13 mouse cellular contexts compared by ENCODE assay signal in genomic region chr11:68208582-68208981, GRCm38 (mm10).
DNase-seq lines count a peak whose midpoint lies in the region; ATAC-seq and TF ChIP-seq lines count a peak whose summit lies in the region.
"Had no signal": no experiment of that assay in that cellular context is flagged by ENCODE, and none has a peak within 500 bp of the region (broad histone marks: within the 10 kb centered on the region; RNA-seq: fewer than 3 reads in every experiment).

No protein-coding gene starts in this region.

- H3K36me3 ChIP-seq in hindbrain, embryonic 13.5 days = peaks cover 8% of the 10 kb centered on the region
- H3K36me3 ChIP-seq in hindbrain, embryonic 11.5 days (ENCODE audit: control insufficient read depth, insufficient read depth, low read length) = no peaks in the 10 kb centered on the region; the same call in 1 of the 2 replicates
- no peaks in the 10 kb centered on the region for H3K36me3 ChIP-seq in intestine, embryonic 15.5 days
- H3K36me3 ChIP-seq in small intestine, adult 2 months (ENCODE audit: control insufficient read depth, insufficient read depth, low read length) = no peaks in the 10 kb centered on the region
- H3K36me3 ChIP-seq: embryonic facial prominence, embryonic 15.5 days had no signal

- no peak for TF ChIP-seq POLR2A in small intestine, adult 2 months (IDR thresholded peaks at IDR 0.05; ENCODE audit: low read depth, low read length)

- 89% methylated on average over 1 of the region's 1 CpGs for WGBS in hindbrain, embryonic 13.5 days
- WGBS in hindbrain, embryonic 11.5 days = 100% methylated on average over 1 of the region's 1 CpGs
- WGBS in intestine, embryonic 15.5 days = 68% methylated on average over 1 of the region's 1 CpGs
- WGBS in small intestine, adult 2 months = 79% methylated on average over 1 of the region's 1 CpGs

- H3K9me3 ChIP-seq in hindbrain, embryonic 13.5 days = no peaks in the 10 kb centered on the region
- no peaks in the 10 kb centered on the region for H3K9me3 ChIP-seq in hindbrain, embryonic 11.5 days (ENCODE audit: control insufficient read depth, low read length)
- no peaks in the 10 kb centered on the region for H3K9me3 ChIP-seq in intestine, embryonic 15.5 days
- H3K9me3 ChIP-seq: embryonic facial prominence, embryonic 15.5 days had no signal

- H3K9ac ChIP-seq in hindbrain, embryonic 13.5 days = no peak overlapping the region
- H3K9ac ChIP-seq in hindbrain, embryonic 11.5 days (ENCODE audit: low read depth, low read length) = no peak overlapping the region
- no peak overlapping the region for H3K9ac ChIP-seq in intestine, embryonic 15.5 days
- H3K9ac ChIP-seq: embryonic facial prominence, embryonic 15.5 days had no signal

- DNase-seq in hindbrain, embryonic 11.5 days (ENCODE audit: low spot score) = no peak
- peak; percentile 44 for DNase-seq in lung, postnatal 36 days
- DNase-seq in lung, postnatal 10 days = no peak
- no peak for DNase-seq in layer of hippocampus, postnatal 14 days (ENCODE audit: low spot score in 2 of 2)
- DNase-seq: adrenal gland, adult 8-10 months; cerebellum, adult 18-20 months; liver; midbrain, embryonic 14.5 days had no signal

- TF ChIP-seq CTCF in small intestine, adult 2 months (IDR thresholded peaks at IDR 0.05; ENCODE audit: extremely low read depth, insufficient read length, insufficient replicate concordance, low read depth, low read length) = no peak

- peak overlapping the region; percentile 2; the same call in 1 of the 2 replicates for H3K27ac ChIP-seq in hindbrain, embryonic 13.5 days
- H3K27ac ChIP-seq in hindbrain, embryonic 11.5 days (ENCODE audit: low read depth, low read length) = no peak overlapping the region
- H3K27ac ChIP-seq in intestine, embryonic 15.5 days = peak overlapping the region; percentile 34
- peak overlapping the region; percentile 32 for H3K27ac ChIP-seq in small intestine, adult 2 months (ENCODE audit: insufficient read depth, low read depth, low read length)
- H3K27ac ChIP-seq: embryonic facial prominence, embryonic 15.5 days had no signal

- no peak overlapping the region for H3K4me3 ChIP-seq in hindbrain, embryonic 13.5 days
- H3K4me3 ChIP-seq in hindbrain, embryonic 11.5 days (ENCODE audit: low read depth, low read length) = no peak overlapping the region
- no peak overlapping the region for H3K4me3 ChIP-seq in intestine, embryonic 15.5 days (replicated peaks)
- H3K4me3 ChIP-seq in small intestine, adult 2 months (ENCODE audit: low read depth, low read length) = no peak overlapping the region
- H3K4me3 ChIP-seq: embryonic facial prominence, embryonic 15.5 days had no signal

- H3K27me3 ChIP-seq in hindbrain, embryonic 13.5 days = 0 out of 2 replicates have a peak, but pooled peaks cover 3% of the 10 kb centered on the region
- no peaks in the 10 kb centered on the region; the same call in 1 of the 2 replicates for H3K27me3 ChIP-seq in hindbrain, embryonic 11.5 days (ENCODE audit: control insufficient read depth, insufficient read depth, low read length)
- H3K27me3 ChIP-seq in intestine, embryonic 15.5 days (replicated peaks) = no peaks in the 10 kb centered on the region
- no peaks in the 10 kb centered on the region for H3K27me3 ChIP-seq in small intestine, adult 2 months (ENCODE audit: control insufficient read depth, insufficient read depth, low read length)
- H3K27me3 ChIP-seq: embryonic facial prominence, embryonic 15.5 days had no signal

- H3K4me2 ChIP-seq in hindbrain, embryonic 13.5 days = no peak overlapping the region
- no peak overlapping the region for H3K4me2 ChIP-seq in hindbrain, embryonic 11.5 days (replicated peaks; ENCODE audit: low read depth, low read length)
- H3K4me2 ChIP-seq in intestine, embryonic 15.5 days (replicated peaks) = no peak overlapping the region
- H3K4me2 ChIP-seq: embryonic facial prominence, embryonic 15.5 days had no signal

- peaks cover 41% of the 10 kb centered on the region for H3K4me1 ChIP-seq in hindbrain, embryonic 13.5 days (replicated peaks)
- H3K4me1 ChIP-seq in hindbrain, embryonic 11.5 days (replicated peaks; ENCODE audit: control insufficient read depth, insufficient read depth, low read length) = peaks cover 3% of the 10 kb centered on the region
- peaks cover 27% of the 10 kb centered on the region for H3K4me1 ChIP-seq in intestine, embryonic 15.5 days (replicated peaks)
- H3K4me1 ChIP-seq in small intestine, adult 2 months (ENCODE audit: control insufficient read depth, insufficient read depth, insufficient read length, low read length) = peaks cover 5% of the 10 kb centered on the region

- no peak for ATAC-seq in hindbrain, embryonic 13.5 days (ENCODE audit: low FRiP score)
- no peak for ATAC-seq in hindbrain, embryonic 11.5 days (ENCODE audit: low FRiP score)
- no peak for ATAC-seq in intestine, embryonic 15.5 days
- ATAC-seq: CD4-positive, CD25-positive, alpha-beta regulatory T cell, adult 4 months had no signal
